Mouse (Mus musculus) stomach, embryonic 14.5 days (tissue): ENCODE data around the gene Zdhhc24. TPM values are rescaled to one million over a fixed set of nuclear protein-coding genes. Genes with fewer than 3 reads are reported as not detected.

Experiments
- ATAC-seq: fragments of 200-750 bp; cut with Nextera tagmentation; 2 replicates; pipeline ENCODE4 v1.8.0; 2017; ENCODE audit warnings: low read depth, moderate TSS enrichment; ENCODE audit not compliant: insufficient number of reproducible peaks, insufficient read depth, low FRiP score
- H3K27ac ChIP-seq: fragments of 300-500 bp; sonication (generic); 2 replicates; pipeline ENCODE4 v1.5.1; 2014; ENCODE audit warnings: mild to moderate bottlenecking, low read length, moderate library complexity, mixed read lengths
- H3K27me3 ChIP-seq: fragments of 300-500 bp; sonication (generic); 2 replicates; pipeline ENCODE4 v1.6.1; 2014; ENCODE audit warnings: low read length, control low read depth, mixed read lengths; ENCODE audit not compliant: control insufficient read depth, insufficient read depth
- H3K36me3 ChIP-seq: fragments of 300-500 bp; sonication (generic); 2 replicates; pipeline ENCODE4 v1.6.1; 2014; ENCODE audit warnings: mild to moderate bottlenecking, control low read depth, low read length, moderate library complexity, mixed read lengths; ENCODE audit not compliant: control insufficient read depth, insufficient read depth
- H3K4me1 ChIP-seq: fragments of 300-500 bp; sonication (generic); 2 replicates; pipeline ENCODE4 v1.6.1; 2014; ENCODE audit warnings: low read length, control low read depth, mixed read lengths; ENCODE audit not compliant: control insufficient read depth, insufficient read depth
- H3K4me2 ChIP-seq: fragments of 300-500 bp; sonication (generic); replicated peaks from 2 replicates; pipeline ENCODE4 v1.6.1; 2014; ENCODE audit warnings: low read depth, low read length, control low read depth
- H3K4me3 ChIP-seq: fragments of 300-500 bp; sonication (generic); 2 replicates; pipeline ENCODE4 v1.5.1; 2014; ENCODE audit warnings: low read depth, low read length, control low read depth
- H3K9ac ChIP-seq: fragments of 300-500 bp; sonication (generic); replicated peaks from 2 replicates; pipeline ENCODE4 v1.6.1; 2014; ENCODE audit warnings: low read depth, mild to moderate bottlenecking, control low read depth, low read length, moderate library complexity, mixed read lengths
- H3K9me3 ChIP-seq: fragments of 300-500 bp; sonication (generic); 2 replicates; pipeline ENCODE4 v1.6.1; 2016; ENCODE audit warnings: low read depth, low read length, control low read depth; ENCODE audit not compliant: control insufficient read depth
- WGBS: fragments of 180-500 bp; shearing (Covaris S2); extraction: QIAGEN DNeasy Blood & Tissue Kit; methylation state at CpG from one replicate; pipeline ENCODE4 v1.1.7; 2014; 5-methylcytosine and 5-hydroxymethylcytosine counted together
- polyA plus RNA-seq: library from polyadenylated mRNA; unstranded; fragments of >200 nt; fragmentation: Nextera tagmentation; extraction: Ambion mirVana; gene quantifications from 2 replicates; pipeline ENCODE4 v1.2.1, GENCODE M21; 2014

Zdhhc24 gene
- polyA plus RNA-seq, 1 experiment from 2014 or later = 10.2 TPM

GRCm38 (mm10) chr19:4842611-4843010 is 35.9 kb upstream of the Zdhhc24 start:
- Histone ChIP-seq H3K4me1 (0 out of 2 replicates have a peak, but pooled peaks cover 13% of the 10 kb centered on the region), H3K27me3 (peaks cover 8% of the 10 kb centered on the region; the same call in 1 of the 2 replicates), H3K27ac (no peak overlapping the region), H3K9me3 (no peaks in the 10 kb centered on the region), H3K4me3 (no peak overlapping the region), H3K36me3 (no peaks in the 10 kb centered on the region), H3K4me2 (no peak overlapping the region), H3K9ac (no peak overlapping the region)
- WGBS = 78% methylated on average over 2 of the region's 2 CpGs
- ATAC-seq = no peak

GRCm38 (mm10) chr19:4845846-4846245 is 32.6 kb upstream of the Zdhhc24 start:
- Histone ChIP-seq H3K9ac (no peak overlapping the region), H3K4me3 (no peak overlapping the region), H3K27ac (no peak overlapping the region), H3K27me3 (0 out of 2 replicates have a peak, but pooled peaks cover 8% of the 10 kb centered on the region), H3K36me3 (no peaks in the 10 kb centered on the region), H3K9me3 (no peaks in the 10 kb centered on the region), H3K4me1 (no peaks in the 10 kb centered on the region), H3K4me2 (no peak overlapping the region)
- 55% methylated on average over 2 of the region's 2 CpGs for WGBS
- ATAC-seq = no peak

GRCm38 (mm10) chr19:4847490-4847889 is 31.0 kb upstream of the Zdhhc24 start:
- ATAC-seq = no peak
- Histone ChIP-seq H3K27ac (no peak overlapping the region), H3K4me3 (no peak overlapping the region), H3K36me3 (no peaks in the 10 kb centered on the region), H3K4me1 (no peaks in the 10 kb centered on the region), H3K27me3 (no peaks in the 10 kb centered on the region), H3K4me2 (no peak overlapping the region), H3K9ac (no peak overlapping the region), H3K9me3 (no peaks in the 10 kb centered on the region)
- WGBS = 29% methylated on average over 7 of the region's 7 CpGs

- Histone ChIP-seq H3K9me3 (no peaks in the 10 kb centered on the region), H3K4me2 (no peak overlapping the region), H3K36me3 (no peaks in the 10 kb centered on the region), H3K4me3 (no peak overlapping the region), H3K9ac (no peak overlapping the region), H3K27ac (no peak overlapping the region), H3K27me3 (no peaks in the 10 kb centered on the region), H3K4me1 (peaks cover 5% of the 10 kb centered on the region; the same call in 1 of the 2 replicates)
- no peak for ATAC-seq
- 50% methylated on average over 4 of the region's 4 CpGs for WGBS
Observed at GRCm38 (mm10) chr19:4849800-4850199, 28.7 kb upstream of the Zdhhc24 start.

GRCm38 (mm10) chr19:4850281-4850680 is 28.2 kb upstream of the Zdhhc24 start:
- no peaks in the 10 kb centered on the region for H3K9me3 ChIP-seq
- H3K27ac ChIP-seq = no peak overlapping the region
- 51% methylated on average over 5 of the region's 5 CpGs for WGBS
- no peaks in the 10 kb centered on the region for H3K36me3 ChIP-seq
- no peak overlapping the region for H3K4me3 ChIP-seq
- H3K27me3 ChIP-seq = no peaks in the 10 kb centered on the region
- ATAC-seq = no peak
- no peak overlapping the region for H3K9ac ChIP-seq
- no peak overlapping the region for H3K4me2 ChIP-seq
- peaks cover 5% of the 10 kb centered on the region; the same call in 1 of the 2 replicates for H3K4me1 ChIP-seq

- Histone ChIP-seq H3K9me3 (no peaks in the 10 kb centered on the region), H3K4me3 (peak within 1 kb of the TSS; percentile 61), H3K27me3 (no peaks in the 10 kb centered on the region), H3K9ac (peak within 1 kb of the TSS; percentile 50), H3K4me1 (peaks cover 5% of the 10 kb centered on the region), H3K4me2 (peak within 1 kb of the TSS; percentile 97), H3K36me3 (no peaks in the 10 kb centered on the region), H3K27ac (peak within 1 kb of the TSS; percentile 15; the same call in 1 of the 2 replicates)
- ATAC-seq = peak; percentile 76; the same call in 1 of the 2 replicates
- WGBS = 3% methylated on average over 45 of the region's 45 CpGs
Observed at GRCm38 (mm10) chr19:4854552-4855469, 23.7 kb upstream of the Zdhhc24 start, which contains the start of gene Ctsf. TSS of gene Ctsf (plus strand) at chr19:4855130.

GRCm38 (mm10) chr19:4855470-4855820 is 23.0 kb upstream of the Zdhhc24 start:
- H3K4me2 ChIP-seq = peak overlapping the region; percentile 97
- peaks cover 5% of the 10 kb centered on the region for H3K4me1 ChIP-seq
- peak overlapping the region; percentile 61 for H3K4me3 ChIP-seq
- peak overlapping the region; percentile 50 for H3K9ac ChIP-seq
- no peaks in the 10 kb centered on the region for H3K36me3 ChIP-seq
- H3K9me3 ChIP-seq = no peaks in the 10 kb centered on the region
- ATAC-seq = 0 out of 2 replicates have a peak, but pooled peaks have one; percentile 35
- no peaks in the 10 kb centered on the region for H3K27me3 ChIP-seq
- peak overlapping the region; percentile 15; the same call in 1 of the 2 replicates for H3K27ac ChIP-seq
- 2% methylated on average over 14 of the region's 14 CpGs for WGBS

- 79% methylated on average over 4 of the region's 4 CpGs for WGBS
- H3K36me3 ChIP-seq = no peaks in the 10 kb centered on the region
- H3K4me2 ChIP-seq = peak overlapping the region; percentile 97; the same call in 1 of the 2 replicates
- peak overlapping the region; percentile 61 for H3K4me3 ChIP-seq
- no peak overlapping the region for H3K9ac ChIP-seq
- H3K27ac ChIP-seq = no peak overlapping the region
- peaks cover 5% of the 10 kb centered on the region for H3K4me1 ChIP-seq
- no peaks in the 10 kb centered on the region for H3K27me3 ChIP-seq
- no peaks in the 10 kb centered on the region for H3K9me3 ChIP-seq
- no peak for ATAC-seq
Observed at GRCm38 (mm10) chr19:4855951-4856350, 22.5 kb upstream of the Zdhhc24 start.
